Mouse (Mus musculus): ENCODE data around the gene Ddb2.

- no peak for TF ChIP-seq CTCF (IDR thresholded peaks at IDR 0.05; ENCODE audit: low read depth, low read length)
- TF ChIP-seq POLR2A (IDR thresholded peaks at IDR 0.05; ENCODE audit: extremely low read depth, insufficient read depth, low read length), result no peak
Observed at GRCm38 (mm10) chr2:91183711-91184405, 52.9 kb downstream of the Ddb2 start, which contains the start of gene Madd.
